Mouse (Mus musculus) liver, postnatal 0 days (tissue): ENCODE data around the gene Khdrbs1.

Experiments
- CTCF ChIP-seq: sonication (generic); IDR thresholded peaks from 2 replicates; pipeline ENCODE4 v1.5.1; 2016; ENCODE audit warnings: antibody characterized with exemption, low read depth
- EP300 ChIP-seq: IDR thresholded peaks from 2 replicates; pipeline ENCODE4 v1.6.1; 2016; ENCODE audit warnings: antibody characterized with exemption, low read depth, mild to moderate bottlenecking

- TF ChIP-seq CTCF (no peak), EP300 (no peak)
These were observed 39.6 kb downstream of the Khdrbs1 start for GRCm38 (mm10) chr4:129702454-129702853.
